Mouse (Mus musculus) gastrocnemius, postnatal 14 days (tissue): ENCODE data around the gene Gm49340. TPM values are rescaled to one million over a fixed set of nuclear protein-coding genes. Genes with fewer than 3 reads are reported as not detected.

Experiments used
- total RNA-seq, 2 experiments: library from RNA; stranded (reverse); gene quantifications; 2 replicates each; pipeline ENCODE4 v1.2.3; 2021

Gm49340 gene
- total RNA-seq, 2 experiments from 2014 or later: not detected

Other genes starting within 250 kb of the Gm49340 start
- gene Itgae, start 239.2 kb upstream of the Gm49340 start, total RNA-seq: under 1 TPM; 0.07 to 0.10 TPM
- gene Haspin, start 191.4 kb upstream of the Gm49340 start, total RNA-seq: under 1 TPM; 0.51 to 0.76 TPM
- 1 to 10 TPM; 6.9 to 7.5 TPM for gene P2rx5, start 169.3 kb upstream of the Gm49340 start, total RNA-seq
- 10 to 100 TPM; 66.9 to 77.6 TPM for gene Emc6, start 152.7 kb upstream of the Gm49340 start, total RNA-seq
- gene Tax1bp3, start 152.7 kb upstream of the Gm49340 start, total RNA-seq: 10 to 100 TPM; 18.9 to 21.7 TPM
- gene Ctns, start 130.7 kb upstream of the Gm49340 start, total RNA-seq: 1 to 10 TPM; 8.3 to 8.8 TPM
- gene Shpk, start 130.3 kb upstream of the Gm49340 start, total RNA-seq: 1 to 10 TPM; 1.3 to 1.7 TPM
- gene Trpv1, start 95.4 kb upstream of the Gm49340 start, total RNA-seq: under 1 TPM; 0.11 to 0.16 TPM
- under 1 TPM; 0.04 to 0.06 TPM for gene Trpv3, start 62.4 kb upstream of the Gm49340 start, total RNA-seq
- 1 to 10 TPM; 1.2 to 1.8 TPM for gene Aspa, start 145 bp upstream of the Gm49340 start, total RNA-seq
- gene Spata22, start within 50 bp of the Gm49340 start, total RNA-seq: not detected
- not detected for gene Olfr20, start 21.0 kb downstream of the Gm49340 start, total RNA-seq
- gene Olfr376, start 41.5 kb downstream of the Gm49340 start, total RNA-seq: not detected
- not detected for gene Olfr1, start 69.9 kb downstream of the Gm49340 start, total RNA-seq
- not detected for gene Olfr378, start 98.7 kb downstream of the Gm49340 start, total RNA-seq
- not detected for gene Olfr380, start 127.8 kb downstream of the Gm49340 start, total RNA-seq
- not detected for gene Olfr381, start 161.9 kb downstream of the Gm49340 start, total RNA-seq
- gene Olfr382, start 187.5 kb downstream of the Gm49340 start, total RNA-seq: not detected